In genomic region chr15:80462106-80462505, GRCm38 (mm10) we compare ENCODE assay signal across 8 mouse cellular contexts.
DNase-seq lines count a peak whose midpoint lies in the region; ATAC-seq and TF ChIP-seq lines count a peak whose summit lies in the region.

No protein-coding gene starts in this region.

- peak overlapping the region; percentile 47 for H3K4me2 ChIP-seq in heart, embryonic 16.5 days (ENCODE audit: low read depth, low read length)
- peak overlapping the region; percentile 34 for H3K4me2 ChIP-seq in limb, embryonic 14.5 days (replicated peaks; ENCODE audit: low read depth, low read length, severe bottlenecking)
- H3K4me2 ChIP-seq in neural tube, embryonic 14.5 days (ENCODE audit: low read depth, low read length), result no peak overlapping the region

- peak; percentile 26 to 29 for DNase-seq in B cell, adult 2 months
- peak; percentile 58 for DNase-seq in R1 (ENCODE audit: low read depth, low spot score)
- DNase-seq in limb, embryonic 14.5 days (ENCODE audit: low spot score), result peak; percentile 13
- DNase-seq in right cerebral cortex, postnatal 10 days (ENCODE audit: low spot score in 2 of 2), result no peak
- DNase-seq in cerebellum, postnatal 4 days (ENCODE audit: low spot score in 2 of 2), result no peak
- DNase-seq in gastrocnemius, adult 2 months, result no peak

- no peak for TF ChIP-seq CTCF in gastrocnemius, adult 2 months (IDR thresholded peaks at IDR 0.05)

- H3K4me3 ChIP-seq in heart, embryonic 16.5 days (ENCODE audit: low read length), result 0 out of 2 replicates have a peak overlapping the region, but pooled peaks have one; percentile 16
- peak overlapping the region; percentile 15 for H3K4me3 ChIP-seq in limb, embryonic 14.5 days (replicated peaks; ENCODE audit: low read length)
- H3K4me3 ChIP-seq in neural tube, embryonic 14.5 days (ENCODE audit: low read depth, low read length), result no peak overlapping the region
- H3K4me3 ChIP-seq in gastrocnemius, adult 2 months, result no peak overlapping the region

- peaks cover 9% of the 10 kb centered on the region for H3K4me1 ChIP-seq in heart, embryonic 16.5 days (ENCODE audit: control insufficient read depth, insufficient read depth, low read length)
- peaks cover 4% of the 10 kb centered on the region; the same call in 1 of the 2 replicates for H3K4me1 ChIP-seq in limb, embryonic 14.5 days (ENCODE audit: control insufficient read depth, insufficient read depth, low read length)
- no peaks in the 10 kb centered on the region for H3K4me1 ChIP-seq in neural tube, embryonic 14.5 days (ENCODE audit: control insufficient read depth, insufficient read depth, low read length)

- WGBS in heart, embryonic 16.5 days, result 5% methylated on average over 9 of the region's 9 CpGs
- WGBS in limb, embryonic 14.5 days, result 1% methylated on average over 9 of the region's 9 CpGs
- WGBS in neural tube, embryonic 14.5 days, result 2% methylated on average over 9 of the region's 9 CpGs

- no peak for ATAC-seq in heart, embryonic 16.5 days (replicated peaks; ENCODE audit: extremely low read depth, insufficient read depth, low FRiP score)
- ATAC-seq in limb, embryonic 14.5 days (ENCODE audit: low FRiP score, low read depth), result peak; percentile 41; the same call in 1 of the 2 replicates
- peak; percentile 51; the same call in 1 of the 2 replicates for ATAC-seq in neural tube, embryonic 14.5 days (ENCODE audit: low read depth)

- H3K27me3 ChIP-seq in heart, embryonic 16.5 days (ENCODE audit: control insufficient read depth, insufficient read depth, low read length), result peaks cover 11% of the 10 kb centered on the region
- no peaks in the 10 kb centered on the region for H3K27me3 ChIP-seq in limb, embryonic 14.5 days (ENCODE audit: control insufficient read depth, insufficient read depth, low read length)
- H3K27me3 ChIP-seq in neural tube, embryonic 14.5 days (ENCODE audit: control insufficient read depth, insufficient read depth, low read length), result no peaks in the 10 kb centered on the region

- no peaks in the 10 kb centered on the region for H3K36me3 ChIP-seq in heart, embryonic 16.5 days (ENCODE audit: control insufficient read depth, insufficient read depth)
- no peaks in the 10 kb centered on the region for H3K36me3 ChIP-seq in limb, embryonic 14.5 days (ENCODE audit: control insufficient read depth, insufficient read depth, low read length)
- no peaks in the 10 kb centered on the region for H3K36me3 ChIP-seq in neural tube, embryonic 14.5 days (ENCODE audit: control insufficient read depth, insufficient read depth, low read length)

- intact Hi-C loops in gastrocnemius, adult 2 months (cut with DNase I), result no loop called here

- H3K9ac ChIP-seq in heart, embryonic 16.5 days (ENCODE audit: low read length), result no peak overlapping the region
- no peak overlapping the region for H3K9ac ChIP-seq in limb, embryonic 14.5 days (ENCODE audit: low read depth, low read length, severe bottlenecking)
- H3K9ac ChIP-seq in neural tube, embryonic 14.5 days (replicated peaks; ENCODE audit: low read depth, low read length), result no peak overlapping the region

- H3K27ac ChIP-seq in heart, embryonic 16.5 days (ENCODE audit: low read length), result no peak overlapping the region
- no peak overlapping the region for H3K27ac ChIP-seq in limb, embryonic 14.5 days (replicated peaks; ENCODE audit: low read depth, low read length)
- H3K27ac ChIP-seq in neural tube, embryonic 14.5 days (ENCODE audit: low read depth, low read length), result no peak overlapping the region
- H3K27ac ChIP-seq in gastrocnemius, adult 2 months, result no peak overlapping the region

- TF ChIP-seq POLR2A in limb, embryonic 14.5 days (IDR thresholded peaks at IDR 0.05; ENCODE audit: borderline replicate concordance, extremely low read depth, insufficient read depth, insufficient read length), result no peak

- no peaks in the 10 kb centered on the region for H3K9me3 ChIP-seq in heart, embryonic 16.5 days (replicated peaks; ENCODE audit: control insufficient read depth, low read length)
- H3K9me3 ChIP-seq in limb, embryonic 14.5 days (ENCODE audit: control insufficient read depth, low read length), result no peaks in the 10 kb centered on the region
- no peaks in the 10 kb centered on the region for H3K9me3 ChIP-seq in neural tube, embryonic 14.5 days (ENCODE audit: control insufficient read depth, low read length)

Comparison
In these comparisons a context has a peak if more than half of its experiments do, and no peak if none do; other contexts are left out.
1. DNase-seq: peak in B cell, adult 2 months (2 of 2), R1 (single experiment) and limb, embryonic 14.5 days (single experiment); none in right cerebral cortex, postnatal 10 days (0 of 2), cerebellum, postnatal 4 days (0 of 2) and gastrocnemius, adult 2 months (single experiment).
2. H3K4me3 ChIP-seq: peak in heart, embryonic 16.5 days (single experiment) and limb, embryonic 14.5 days (single experiment); none in neural tube, embryonic 14.5 days (single experiment) and gastrocnemius, adult 2 months (single experiment).